Mouse (Mus musculus) MEL (cell line): ENCODE measurements around the gene Rnd1.

Source experiments
- HCFC1 ChIP-seq: IDR thresholded peaks from 2 replicates; pipeline ENCODE4 v1.6.1; 2012; ENCODE audit warnings: low read depth, mild to moderate bottlenecking, inconsistent platforms, low read length, improper control_type of control experiment, moderate library complexity
- ZNF384 ChIP-seq: IDR thresholded peaks from 2 replicates; pipeline ENCODE4 v1.6.1; 2012; ENCODE audit warnings: low read depth, mild to moderate bottlenecking, inconsistent platforms, low read length, improper control_type of control experiment

- TF ChIP-seq HCFC1 (no peak), ZNF384 (no peak)
These were observed 49.5 kb upstream of the Rnd1 start for GRCm38 (mm10) chr15:98726746-98727145.
